Mouse (Mus musculus) megakaryocyte-erythroid progenitor cell, adult 5-6 weeks (primary cell): ENCODE measurements around the gene Nomo1. TPM values are rescaled to one million over a fixed set of nuclear protein-coding genes. Genes with fewer than 3 reads are reported as not detected.

Experiments
- ATAC-seq: replicated peaks from 2 replicates; pipeline ENCODE4 v1.8.0; 2016; ENCODE audit warnings: mild to moderate bottlenecking, inconsistent platforms; ENCODE audit not compliant: severe bottlenecking, poor library complexity, low FRiP score, low TSS enrichment
- total RNA-seq, 2 experiments: library from RNA; stranded (forward) in 1 of 2; stranded (reverse) in 1 of 2; fragments of 200-1000, 215-1000 nt in 1 of 2; fragments of >200 nt in 1 of 2; fragmentation: Nextera tagmentation in 1 of 2; gene quantifications; 2 replicates each; pipeline ENCODE4 v1.2.3; 2014 to 2017

Gene Nomo1
- total RNA-seq, 2 experiments from 2014 or later: 86.4 to 89.3 TPM

DNA sequence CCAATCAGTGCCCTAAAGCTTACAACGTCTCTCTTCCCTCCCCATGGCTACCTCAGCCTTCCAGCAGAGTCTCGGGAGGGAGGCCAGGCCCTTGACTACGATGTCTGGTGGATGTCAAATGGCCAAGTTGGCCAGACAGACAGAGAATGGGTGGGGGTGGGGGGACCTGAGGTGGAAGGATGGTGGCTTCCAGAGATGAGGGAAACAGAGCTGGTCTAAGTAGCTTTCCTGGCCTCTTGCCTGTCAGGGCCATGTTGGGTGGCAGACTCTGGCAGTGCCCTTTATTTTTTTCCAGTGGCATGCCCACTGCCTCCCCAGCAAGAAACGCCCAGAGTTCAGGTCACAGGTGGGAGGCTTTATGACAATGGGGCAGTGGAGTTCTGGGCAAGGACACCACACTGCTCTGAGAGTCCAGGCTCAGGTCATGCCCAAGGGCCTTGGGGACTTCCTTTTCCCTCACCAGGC is 63.9 kb downstream of the Nomo1 start:
- no peak for ATAC-seq

DNA sequence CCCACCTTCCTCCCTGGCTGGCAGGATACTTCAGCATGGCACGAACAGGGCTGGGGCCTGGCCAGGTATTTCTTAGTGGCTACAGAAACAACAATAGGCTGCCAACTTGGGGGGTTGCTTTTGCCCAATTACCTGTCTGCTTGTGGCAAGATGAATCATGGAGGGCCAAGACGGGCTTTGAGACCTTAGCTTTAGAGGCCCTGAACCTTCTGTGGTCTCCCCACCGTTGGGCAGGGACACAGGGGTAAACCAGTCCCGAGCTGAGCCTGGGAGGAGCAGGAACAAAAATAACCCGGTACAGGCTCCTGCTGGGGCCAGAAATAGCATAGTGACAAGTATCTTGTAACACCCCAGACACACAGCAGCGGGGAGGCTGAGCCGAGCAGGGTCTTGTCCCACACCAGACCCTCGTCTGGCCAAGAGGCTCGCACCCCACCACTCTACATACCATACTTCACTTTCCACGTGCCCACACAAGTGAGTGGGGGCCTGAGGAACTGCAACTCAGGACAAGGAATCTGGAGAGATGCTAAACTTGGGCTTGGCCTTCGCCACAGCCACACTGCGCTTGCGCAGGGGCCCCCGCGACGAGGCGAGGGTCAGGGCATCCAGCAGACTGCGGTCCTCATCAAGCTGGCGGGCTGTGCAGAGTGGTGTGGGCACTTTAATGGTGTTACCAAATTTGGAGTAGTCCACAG is 64.9 kb downstream of the Nomo1 start:
- no peak for ATAC-seq

DNA sequence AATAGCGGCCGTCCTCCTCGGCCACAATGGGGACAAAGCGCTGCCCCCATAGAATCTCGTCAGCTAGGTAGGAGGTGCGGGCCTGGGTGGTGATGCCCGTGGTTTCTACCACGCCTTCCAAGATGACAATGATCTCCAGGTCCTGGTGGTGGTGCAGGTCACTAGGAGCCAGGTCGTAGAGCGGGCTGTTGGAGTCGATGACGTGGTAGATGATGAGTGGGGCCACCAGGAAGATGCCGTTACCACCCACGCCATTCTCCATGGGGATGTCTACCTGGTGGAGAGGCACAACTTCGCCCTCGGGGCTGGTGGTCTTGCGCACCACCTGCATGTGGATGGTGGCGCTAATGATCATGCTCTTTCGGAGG is 65.4 kb downstream of the Nomo1 start:
- ATAC-seq: no peak

DNA sequence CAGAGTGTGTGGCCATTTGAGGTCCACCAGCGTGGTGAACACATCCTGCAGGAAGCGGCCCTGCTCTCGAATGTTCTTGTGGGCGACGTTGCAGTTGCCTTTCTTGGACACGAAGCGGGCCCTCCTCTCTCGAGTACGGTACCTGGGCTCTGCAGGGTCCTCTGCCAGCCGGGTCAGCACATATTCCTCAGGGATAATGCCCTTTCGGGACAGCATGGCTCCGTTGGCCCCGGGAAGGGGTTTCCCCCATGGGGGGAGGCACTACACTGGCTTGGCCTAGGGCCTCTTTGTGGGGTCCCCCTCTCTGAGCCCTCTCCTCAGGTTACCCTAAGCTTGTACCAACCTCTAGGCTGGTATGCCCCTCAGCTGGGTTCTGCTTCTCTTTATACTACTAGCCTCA is 66.2 kb downstream of the Nomo1 start:
- ATAC-seq: no peak

DNA sequence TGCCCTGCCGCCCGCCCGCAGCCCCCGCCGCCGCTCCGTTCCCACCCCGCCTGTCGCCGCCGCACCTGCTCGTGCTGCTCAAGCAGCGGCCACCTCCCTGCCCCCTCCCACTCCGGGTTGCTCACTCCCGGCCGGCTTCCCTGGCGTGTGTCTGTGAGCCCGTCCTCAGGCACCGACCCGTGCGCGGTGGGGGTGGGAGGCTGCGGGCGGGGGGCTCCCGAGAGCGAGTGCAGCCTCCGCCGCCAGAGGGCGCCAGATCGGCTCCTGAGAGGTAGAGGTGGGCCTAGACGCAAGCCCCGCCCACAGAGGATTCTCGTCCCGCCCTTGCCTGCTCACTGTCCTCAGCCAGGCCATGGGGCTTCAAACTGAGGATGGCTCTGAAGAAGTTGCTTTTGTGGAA is 67.1 kb downstream of the Nomo1 start, which contains the start of gene Kcnj11:
Gene Kcnj11 (minus strand): TSS at position 202 of the 400 bp plus-strand sequence.
- ATAC-seq: peak; percentile 59

DNA sequence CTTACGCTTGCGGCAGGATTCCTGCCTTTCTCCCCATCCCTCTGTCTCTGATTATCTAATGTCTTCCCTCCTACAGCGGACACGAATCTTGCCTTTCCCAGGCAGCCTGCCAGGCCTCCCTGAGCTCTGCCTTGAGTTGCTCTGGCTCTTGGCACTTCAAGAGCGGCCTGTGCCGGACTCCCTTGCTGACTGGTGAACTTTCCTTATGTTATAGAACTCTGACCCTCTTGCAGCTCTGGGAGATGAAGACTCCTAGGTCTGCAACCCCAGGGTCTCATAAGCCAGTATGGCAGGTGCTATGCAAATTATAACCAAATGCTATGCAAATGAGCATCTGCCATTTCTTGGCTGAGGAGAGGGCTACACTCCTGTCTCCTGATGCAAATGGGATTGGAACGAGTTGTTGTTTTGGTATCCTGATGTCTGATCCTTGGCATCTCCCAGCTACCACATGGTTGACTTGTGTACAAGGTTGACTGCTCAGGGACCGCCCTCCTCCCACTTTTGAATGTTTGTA is 69.6 kb downstream of the Nomo1 start:
- ATAC-seq: no peak

DNA sequence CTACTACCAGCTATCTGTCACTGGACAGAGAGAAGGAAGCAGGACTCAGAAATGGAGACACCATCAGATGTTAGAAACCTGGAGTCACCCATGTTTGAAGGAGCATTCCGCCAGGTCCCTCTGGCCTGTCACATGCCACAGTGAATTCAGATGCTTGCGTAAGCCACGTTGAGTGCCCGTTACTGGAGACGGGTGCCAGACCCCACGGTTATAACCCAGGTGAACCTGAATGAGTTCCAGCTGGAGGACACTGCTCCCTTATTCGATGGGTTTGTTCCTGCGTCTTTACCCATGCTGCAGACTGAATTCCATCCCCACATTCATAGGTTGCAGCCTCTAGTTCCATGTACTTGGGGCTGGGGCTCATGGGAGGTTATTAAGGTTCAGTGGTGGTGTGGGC is 70.3 kb downstream of the Nomo1 start:
- no peak for ATAC-seq

DNA sequence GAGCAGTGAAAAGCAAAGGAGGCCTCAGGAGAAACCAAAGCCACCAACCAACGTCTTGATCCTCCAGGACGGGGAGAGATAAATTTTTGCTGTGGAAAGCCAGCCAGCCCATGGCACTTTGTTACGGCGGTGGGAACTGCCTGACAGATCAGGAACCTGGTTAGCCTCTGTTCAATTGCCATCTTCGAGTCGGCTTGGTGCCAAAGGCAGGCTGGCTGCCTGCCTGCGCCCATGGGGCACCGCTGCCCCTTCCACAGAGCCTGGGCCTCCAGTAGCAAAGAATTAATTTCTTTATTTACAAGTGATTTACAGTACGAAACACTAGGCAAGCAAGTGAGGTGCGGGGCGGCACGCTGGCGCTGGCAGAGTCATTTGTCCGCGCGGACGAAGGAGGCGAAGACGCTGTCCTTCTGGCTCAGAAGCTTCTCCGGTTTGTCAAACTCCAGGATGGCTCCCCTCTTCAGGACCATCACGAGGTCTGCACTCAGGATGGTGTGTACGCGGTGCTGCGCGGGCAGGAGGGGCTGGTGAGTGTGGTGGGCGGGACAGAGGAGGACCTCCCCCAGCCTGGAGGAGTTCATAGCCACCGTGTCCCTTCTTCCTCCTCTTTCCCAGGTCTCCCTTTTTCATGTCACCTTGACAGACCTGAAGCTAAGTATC is 70.9 kb downstream of the Nomo1 start:
- no peak for ATAC-seq

DNA sequence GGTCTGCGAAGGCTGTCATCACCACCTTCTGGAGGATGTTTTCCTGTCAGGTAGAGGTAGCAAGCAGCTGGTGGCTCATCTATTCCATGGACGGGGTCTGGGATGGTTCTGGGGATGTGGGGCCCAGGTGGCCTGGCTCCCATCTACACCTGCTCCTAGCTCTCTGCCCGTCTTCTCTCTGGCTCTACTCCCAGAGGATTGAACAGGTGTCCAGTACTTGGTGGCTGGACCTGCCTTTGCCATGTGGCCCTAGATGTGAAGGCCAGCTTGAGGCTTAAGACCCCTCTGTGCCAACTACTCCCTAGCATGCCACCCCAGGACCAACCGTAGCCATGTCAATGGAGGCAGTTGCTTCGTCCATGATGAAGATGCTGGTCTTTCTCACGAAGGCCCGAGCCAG is 72.0 kb downstream of the Nomo1 start:
- ATAC-seq: no peak

DNA sequence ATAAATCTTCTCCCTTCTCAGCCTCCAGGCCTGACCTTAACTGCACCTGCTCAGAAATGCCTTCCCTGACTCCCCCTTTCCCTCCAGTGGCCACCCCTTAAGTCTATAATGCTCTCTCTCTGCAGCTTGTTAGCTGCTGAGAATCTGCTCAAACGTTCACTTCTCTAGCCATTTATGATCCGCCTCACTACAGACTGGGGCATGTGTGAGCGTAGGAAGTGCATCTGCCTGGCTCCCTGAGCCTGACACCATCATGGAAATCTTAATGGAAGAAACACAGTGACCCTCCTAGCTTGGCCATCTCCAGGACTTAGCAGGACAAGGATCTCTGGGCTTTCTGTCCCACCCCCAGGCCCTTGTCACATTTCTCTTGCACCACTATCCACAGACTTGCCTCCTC is 76.6 kb downstream of the Nomo1 start:
- no peak for ATAC-seq

DNA sequence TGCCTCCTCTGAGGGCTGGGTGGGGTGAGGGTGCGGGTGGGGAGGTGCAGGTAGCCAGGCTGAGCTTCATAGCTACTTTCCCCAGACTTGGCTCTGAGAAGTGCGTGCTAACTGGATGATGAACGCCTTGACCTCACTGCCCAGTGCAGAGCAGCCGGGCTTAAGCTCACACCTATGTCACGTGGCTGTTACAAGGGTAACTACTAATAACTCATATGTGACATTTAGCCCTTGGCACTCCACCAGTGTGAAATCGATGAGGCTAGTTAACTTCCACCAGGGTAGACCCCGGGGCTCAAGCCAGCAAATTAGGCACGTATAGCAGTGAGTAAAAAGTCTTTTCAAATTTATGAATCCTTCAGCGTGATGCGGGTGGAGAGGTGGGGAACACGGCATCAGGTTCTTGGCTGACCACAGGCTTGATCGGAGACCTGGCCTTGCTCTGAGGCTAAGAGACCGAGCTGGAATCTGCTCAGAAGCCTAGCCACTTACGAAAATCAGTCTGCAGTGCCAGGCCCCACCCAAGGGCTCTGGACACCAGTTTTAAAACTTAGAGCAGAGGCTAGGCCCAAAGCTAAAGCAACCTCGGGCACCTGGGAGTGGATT is 77.8 kb downstream of the Nomo1 start:
- ATAC-seq: no peak

DNA sequence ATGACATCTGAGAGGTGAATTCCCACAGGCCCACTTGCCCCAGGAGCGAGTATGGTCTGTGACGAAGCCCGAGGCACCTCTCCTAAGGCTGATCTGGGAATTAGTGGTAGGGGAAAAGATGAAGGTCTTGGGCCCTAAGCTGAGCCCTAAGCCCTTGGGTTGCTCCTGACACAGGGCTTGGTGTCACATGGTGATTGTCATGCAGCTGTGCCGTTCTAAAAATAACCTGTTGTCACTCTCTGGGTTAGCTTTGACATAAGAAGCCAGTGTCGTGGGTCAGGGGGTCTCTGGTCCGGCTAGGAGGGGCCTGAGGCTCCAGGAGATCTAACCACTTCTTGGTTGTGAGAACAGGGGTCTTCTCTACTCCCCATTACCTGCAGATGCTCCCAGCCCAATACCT is 78.4 kb downstream of the Nomo1 start:
- no peak for ATAC-seq

DNA sequence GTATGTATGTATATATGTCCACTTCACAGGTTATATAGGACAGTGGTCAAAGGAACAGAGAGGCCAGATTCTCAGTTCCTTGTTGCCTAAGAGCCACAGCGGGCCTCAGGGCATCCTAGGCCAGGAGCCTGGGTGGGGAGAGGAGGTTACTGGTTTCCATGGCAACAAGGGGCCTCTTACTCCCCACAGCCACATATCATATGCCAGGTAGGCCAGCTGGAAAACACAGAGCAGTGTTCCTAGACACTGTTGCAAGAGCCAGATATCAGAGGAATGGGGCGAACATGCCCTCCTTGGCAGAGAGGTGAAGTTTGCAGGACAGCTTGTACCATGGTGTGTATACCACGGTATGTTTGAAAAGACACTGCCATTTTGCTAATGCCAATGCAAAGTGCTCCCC is 79.9 kb downstream of the Nomo1 start:
- ATAC-seq: no peak

DNA sequence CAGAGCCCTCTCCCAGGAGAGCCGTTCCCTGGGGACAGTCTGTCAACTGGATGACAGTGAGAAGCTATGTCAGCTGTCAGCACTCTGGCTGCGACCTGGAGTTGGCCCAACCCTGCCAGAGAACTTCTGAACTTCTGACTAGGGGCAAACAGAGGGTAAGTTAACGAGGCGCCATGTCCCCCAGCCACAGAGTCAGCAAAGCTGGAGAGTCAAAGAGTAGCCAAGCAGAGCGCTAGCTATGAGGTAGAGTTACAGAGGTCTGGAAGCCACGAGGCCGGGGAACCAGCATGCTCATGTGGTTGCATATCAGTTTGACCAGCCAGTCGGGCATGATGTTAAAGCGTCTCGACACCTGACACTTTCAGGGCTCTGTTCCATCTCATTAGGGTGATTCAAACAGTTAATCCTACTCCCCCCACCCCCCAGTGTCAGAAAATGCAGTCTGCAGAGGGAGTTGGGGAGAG is 82.7 kb downstream of the Nomo1 start:
- ATAC-seq: no peak

DNA sequence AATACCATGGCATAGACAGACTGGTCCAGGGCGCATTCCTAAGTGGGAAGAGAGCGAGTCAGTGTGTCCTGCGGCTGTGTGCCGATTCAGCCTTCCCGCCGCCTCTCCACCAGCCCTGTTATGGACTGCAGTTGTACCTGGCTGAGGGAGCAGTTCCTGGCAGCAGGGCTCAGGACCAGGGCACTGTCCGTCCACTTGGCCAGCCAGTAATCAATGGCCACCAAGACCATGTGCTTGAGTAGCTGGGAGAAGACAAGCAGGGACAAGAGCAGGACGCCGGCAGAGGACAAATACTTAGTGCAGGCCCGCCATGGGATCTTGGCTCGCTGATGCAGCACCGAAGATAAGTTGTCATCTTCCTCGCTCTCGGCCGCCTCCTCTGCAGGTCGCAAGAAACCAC is 83.5 kb downstream of the Nomo1 start:
- no peak for ATAC-seq

DNA sequence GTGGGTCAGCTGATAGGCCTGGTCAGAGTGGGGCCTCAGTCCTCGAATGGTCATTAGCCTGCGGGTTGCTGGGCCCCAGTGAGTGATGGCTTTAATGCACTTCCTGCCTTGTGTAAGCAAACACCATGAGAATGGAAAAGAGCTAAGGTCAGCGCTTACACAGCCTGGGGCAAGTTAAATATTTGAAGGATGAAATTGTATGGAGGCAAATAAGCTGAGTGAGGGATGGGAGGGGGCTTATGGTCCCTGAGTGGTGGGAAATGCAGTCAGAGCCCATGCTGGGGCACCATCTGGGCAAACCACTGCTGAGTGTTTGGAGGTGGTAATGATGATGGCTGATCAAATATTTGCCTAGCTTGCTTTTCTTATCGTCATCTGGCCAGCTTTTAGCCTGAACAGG is 89.5 kb downstream of the Nomo1 start:
- ATAC-seq: no peak

DNA sequence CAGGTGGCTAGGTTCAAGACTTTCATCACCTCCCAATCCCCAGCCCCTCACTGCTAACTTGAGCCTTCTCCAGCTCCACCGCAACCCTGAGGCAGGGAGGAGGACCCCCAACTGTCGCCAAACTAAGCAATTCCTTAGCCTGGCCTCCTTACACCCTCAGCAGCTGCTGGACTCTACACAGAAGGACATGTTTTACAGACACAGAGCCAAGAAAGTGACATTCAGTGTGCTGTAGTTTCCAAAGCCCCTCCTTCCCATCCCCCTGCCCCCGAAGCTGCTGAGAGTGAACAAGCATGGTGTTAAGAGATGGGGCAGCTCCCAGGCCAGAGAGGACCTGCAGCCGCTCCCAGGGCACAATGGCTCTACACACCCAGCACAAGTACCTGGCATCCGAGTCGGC is 91.0 kb downstream of the Nomo1 start:
- ATAC-seq: no peak

DNA sequence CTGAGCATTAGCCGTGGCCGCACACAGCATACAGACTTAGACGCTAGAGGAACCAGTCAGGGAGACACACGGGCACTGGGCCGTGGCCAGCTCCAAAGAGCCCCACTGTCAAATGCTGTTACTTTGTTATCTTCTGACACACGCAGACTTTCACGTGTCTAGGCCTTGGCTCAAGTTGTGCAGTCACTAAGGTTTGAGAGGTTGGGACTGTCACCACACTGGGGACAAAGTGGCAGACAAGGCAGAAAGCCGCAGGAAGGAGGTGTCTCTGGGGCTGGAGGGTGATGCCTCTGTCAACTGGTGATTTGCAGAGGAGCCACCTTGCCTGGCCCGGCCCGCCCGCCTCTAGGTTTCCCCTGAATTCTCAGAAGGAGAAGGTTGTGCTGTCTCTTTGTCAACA is 91.8 kb downstream of the Nomo1 start:
- no peak for ATAC-seq

DNA sequence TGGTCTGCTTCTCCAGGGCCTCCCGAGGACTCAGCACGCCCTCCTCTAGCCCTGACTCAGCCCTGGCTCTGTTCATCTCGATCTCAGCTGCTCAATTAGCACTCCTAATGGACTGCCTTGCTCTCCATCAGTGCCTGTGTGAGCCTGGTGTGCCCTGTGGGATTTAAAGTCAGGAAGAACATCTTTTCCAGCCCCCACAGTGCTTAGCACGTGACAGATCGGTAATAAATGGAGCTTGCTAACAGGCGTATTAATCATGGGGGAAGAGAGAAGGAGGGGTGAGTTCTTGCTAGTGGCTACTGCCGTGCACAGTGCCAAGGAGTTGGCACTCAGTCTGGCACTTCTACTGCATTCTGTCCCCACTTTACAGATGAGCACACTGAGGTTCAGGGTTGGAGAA is 94.7 kb downstream of the Nomo1 start:
- ATAC-seq: no peak

DNA sequence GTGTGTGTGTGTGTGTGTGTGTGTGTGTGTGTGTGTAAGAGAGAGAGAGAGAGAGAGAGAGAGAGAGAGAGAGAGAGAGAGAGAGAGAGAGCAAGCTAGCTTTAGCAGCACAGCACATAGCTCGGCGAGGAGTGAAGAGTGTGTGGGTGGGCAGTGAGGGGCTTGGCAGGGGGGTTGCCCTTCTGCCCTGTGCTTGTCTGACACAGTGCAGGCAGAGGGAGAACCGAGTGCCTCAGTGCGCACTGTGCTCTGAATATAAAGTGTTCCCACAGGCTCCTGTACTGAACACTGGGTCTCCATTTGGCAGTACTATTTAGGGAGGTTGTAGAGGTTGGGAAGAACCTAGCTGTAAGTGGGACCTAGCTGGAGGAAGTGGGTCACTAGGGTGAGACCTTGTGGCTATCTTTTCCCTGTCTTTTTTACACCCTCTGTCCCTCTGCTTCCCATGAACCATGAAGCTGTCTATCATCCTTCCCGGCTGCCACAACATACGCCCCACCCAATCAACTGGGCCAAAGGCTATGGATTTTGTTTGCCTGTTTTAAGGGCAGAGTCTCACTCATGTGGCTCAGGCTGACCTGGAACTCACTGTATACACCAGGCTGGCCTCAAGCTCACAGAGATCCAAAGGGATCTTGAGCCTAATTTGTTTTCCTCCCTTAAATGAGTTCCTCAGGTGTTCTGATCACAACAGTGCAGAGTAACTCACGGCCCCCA is 96.1 kb downstream of the Nomo1 start:
- ATAC-seq: no peak
